Mouse (Mus musculus): ENCODE data around the gene Olfr843.

Olfr843 gene

DNA sequence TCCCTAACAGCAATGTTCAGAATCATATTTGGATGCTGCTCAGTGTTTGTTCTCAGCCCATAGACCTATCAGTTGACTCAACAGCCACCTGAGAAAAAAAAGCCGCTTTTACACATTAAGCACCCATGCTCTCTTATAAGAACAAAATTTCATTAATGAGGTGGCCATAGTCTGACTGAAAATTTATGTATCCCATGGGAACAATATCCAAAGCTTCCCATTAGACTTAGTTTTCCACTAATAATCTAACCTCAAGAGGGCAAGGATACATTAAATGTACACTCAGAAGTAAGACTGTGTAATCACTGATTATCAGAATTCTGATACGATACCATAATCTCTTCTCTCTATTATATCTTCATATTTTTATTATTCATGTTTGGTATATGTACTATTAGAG is at the start of gene Olfr843:
Gene Olfr843, minus strand, starts transcription at position 101 of the 400 bp plus-strand sequence.
- no peak for DNase-seq
